Mouse (Mus musculus): ENCODE data around the gene Ifitm7. TPM values are rescaled to one million over a fixed set of nuclear protein-coding genes. Genes with fewer than 3 reads are reported as not detected.
"Not testable (repeated sequence)": the region's sequence is repeated elsewhere in the genome, so short reads cannot be mapped to it uniquely, and the experiment has no call there.

The Ifitm7 gene
- total RNA-seq, 2 experiments from 2014 or later, result 1.8 to 2.4 TPM

DNA sequence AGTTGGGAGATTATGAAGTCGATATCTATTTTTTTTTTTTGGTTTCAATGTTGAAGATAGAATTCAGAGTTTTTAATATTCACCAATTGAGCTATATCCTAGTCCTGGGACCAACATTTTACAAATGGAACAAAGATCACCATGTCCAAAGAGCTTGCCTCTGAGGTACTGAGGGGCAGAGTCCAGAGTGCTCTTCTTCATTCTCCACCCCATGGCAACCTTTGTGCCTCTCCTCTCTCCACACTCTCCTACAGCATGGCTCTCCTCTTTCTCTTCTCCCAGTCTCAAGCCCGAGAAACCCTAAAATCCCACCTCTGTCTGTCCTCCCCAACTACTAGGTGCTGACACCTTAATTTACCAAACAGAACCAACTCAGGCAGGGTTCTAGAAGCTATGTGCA is 18.0 kb upstream of the Ifitm7 start:
- DNase-seq (ENCODE audit: low spot score in 2 of 2), result no peak
- Histone ChIP-seq H3K4me3 (no peak overlapping the region), H3K27ac (no peak overlapping the region)
- TF ChIP-seq CTCF (conservative IDR thresholded peaks at IDR 0.05), result no peak

DNA sequence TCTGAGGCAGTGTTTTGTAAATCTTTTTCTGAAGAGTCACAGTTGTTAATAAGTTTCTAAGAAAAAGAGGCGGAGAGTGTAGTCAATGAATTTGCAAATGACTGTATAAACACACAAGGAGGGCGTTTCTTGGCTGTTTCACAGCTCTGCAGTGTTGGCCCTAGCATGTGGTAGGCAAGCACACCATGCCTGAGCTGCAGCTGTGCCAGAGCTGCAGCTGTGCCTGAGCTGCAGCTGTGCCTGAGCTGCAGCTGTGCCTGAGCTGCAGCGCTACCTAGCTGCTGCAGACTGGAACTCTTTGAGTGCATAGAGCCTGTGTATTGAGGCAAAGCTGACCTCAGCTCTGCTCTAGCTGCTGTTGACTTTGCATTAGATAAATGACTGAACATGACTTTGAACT is 17.5 kb upstream of the Ifitm7 start:
- no peak overlapping the region for H3K27ac ChIP-seq
- TF ChIP-seq CTCF (conservative IDR thresholded peaks at IDR 0.05), result peak; percentile 62
- no peak overlapping the region for H3K4me3 ChIP-seq
- no peak for DNase-seq (ENCODE audit: low spot score in 2 of 2)

DNA sequence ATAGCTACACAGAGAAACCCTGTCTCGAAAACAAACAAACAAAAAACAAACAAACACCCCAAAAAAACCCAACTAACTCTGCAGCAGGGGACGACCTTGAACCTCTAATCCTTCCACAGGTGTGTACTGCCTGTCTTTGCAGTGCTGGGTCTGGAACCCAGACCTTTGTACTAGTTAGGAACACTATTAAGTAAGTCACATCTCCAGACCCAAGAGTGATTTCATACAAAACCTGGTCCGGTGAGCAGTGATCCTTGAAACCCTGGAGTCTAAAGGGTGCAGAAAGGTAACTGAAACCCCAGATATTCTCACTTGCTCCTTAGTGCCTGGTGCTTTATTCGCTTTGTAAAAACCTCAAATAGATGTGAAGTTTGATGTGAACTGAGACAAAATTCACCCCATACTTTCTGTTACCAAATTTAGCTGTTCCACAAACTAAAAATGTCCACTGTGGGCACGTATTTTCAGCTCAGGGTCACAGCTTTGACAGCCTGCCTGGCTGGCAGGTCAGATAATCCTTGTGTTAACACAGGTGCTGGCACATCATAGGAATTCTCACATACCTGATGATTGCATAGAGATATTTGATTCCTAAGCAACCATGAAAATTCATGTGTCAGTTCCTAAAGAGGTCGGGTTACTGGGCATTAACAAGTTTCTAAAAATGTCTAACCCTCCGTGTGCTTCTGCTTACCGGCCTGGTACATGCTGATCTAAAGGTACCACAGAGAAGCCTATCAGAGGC is 16.9 kb upstream of the Ifitm7 start:
- Histone ChIP-seq H3K4me3 (no peak overlapping the region), H3K27ac (no peak overlapping the region)
- no peak for DNase-seq (ENCODE audit: low spot score in 2 of 2)
- TF ChIP-seq CTCF (conservative IDR thresholded peaks at IDR 0.05), result no peak

DNA sequence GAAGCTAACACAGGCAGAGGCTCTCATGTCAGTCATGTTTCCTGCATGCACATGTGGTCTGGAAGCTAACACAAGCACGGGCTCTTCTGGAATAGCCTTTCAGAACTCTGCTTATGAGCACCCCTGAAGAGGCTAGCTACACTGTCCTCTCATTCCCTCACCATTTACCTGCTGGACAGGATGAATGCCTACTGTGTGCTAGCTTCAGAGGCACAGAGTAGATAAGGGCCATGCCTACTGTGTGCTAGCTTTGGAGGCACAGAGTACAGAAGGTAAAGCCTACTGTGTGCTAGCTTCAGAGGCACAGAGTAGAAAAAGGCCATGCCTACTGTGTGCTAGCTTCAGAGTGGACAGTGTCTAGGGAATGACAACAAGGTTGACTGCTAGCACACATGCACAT is 7.8 kb upstream of the Ifitm7 start:
- Histone ChIP-seq H3K4me3 (no peak overlapping the region), H3K27ac (no peak overlapping the region)
- no peak for TF ChIP-seq CTCF (conservative IDR thresholded peaks at IDR 0.05)
- no peak for DNase-seq (ENCODE audit: low spot score in 2 of 2)

DNA sequence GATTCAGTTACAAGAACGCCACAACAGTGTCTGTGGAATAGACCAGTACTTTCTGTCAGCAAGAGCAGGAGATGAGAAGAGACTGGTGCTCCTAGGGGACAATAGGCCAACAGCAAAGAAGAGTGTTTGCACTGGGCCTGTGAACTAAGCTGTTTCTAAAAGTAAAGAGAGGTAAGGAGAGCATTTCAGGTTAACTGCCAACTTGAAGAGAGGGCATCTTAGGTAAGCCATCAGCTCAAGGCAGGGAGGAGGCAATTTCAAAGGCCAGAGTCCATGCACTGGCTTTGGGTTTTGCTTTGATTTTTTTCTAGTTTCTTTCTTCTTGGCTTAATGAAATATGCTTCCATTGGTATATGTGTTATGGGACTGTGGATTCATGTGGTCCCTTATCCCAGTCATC is 7.4 kb upstream of the Ifitm7 start:
- no peak for TF ChIP-seq CTCF (conservative IDR thresholded peaks at IDR 0.05)
- no peak overlapping the region for H3K4me3 ChIP-seq
- H3K27ac ChIP-seq, result no peak overlapping the region
- DNase-seq (ENCODE audit: low spot score in 2 of 2), result no peak

DNA sequence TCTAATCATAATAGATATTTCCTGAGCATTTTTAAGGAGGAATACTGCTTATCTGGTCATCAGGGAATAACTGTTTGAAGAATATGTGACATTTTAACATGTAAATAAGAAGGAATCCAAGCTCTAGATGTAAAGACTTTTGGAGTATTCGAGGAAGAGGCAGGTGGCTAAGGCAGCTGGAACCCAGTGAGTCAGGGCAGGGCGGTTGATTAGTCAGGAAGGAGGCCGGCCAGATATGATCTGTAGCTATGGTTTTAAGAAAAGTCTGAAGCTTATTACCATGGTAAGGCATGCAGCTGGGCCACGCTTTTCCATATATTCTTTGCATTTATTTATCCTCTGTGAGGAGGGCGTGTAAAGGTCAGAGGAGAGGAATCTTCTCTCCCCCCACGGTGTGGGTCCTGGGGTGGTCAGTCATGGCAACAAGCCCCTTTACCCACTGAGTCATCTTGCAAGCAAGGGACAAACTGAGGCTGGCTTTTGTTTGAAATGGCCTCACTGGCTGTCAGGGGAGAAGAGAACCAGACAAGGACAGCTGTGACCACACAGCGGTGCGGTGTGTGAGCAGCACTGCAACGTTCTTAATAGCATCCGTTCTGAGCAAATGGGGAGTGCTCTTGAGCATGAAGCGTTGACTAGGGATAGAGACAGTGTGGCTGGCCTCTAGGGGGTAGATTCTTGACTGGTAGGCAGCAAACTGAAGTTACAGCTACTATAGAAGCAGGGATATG is 6.0 kb upstream of the Ifitm7 start:
- DNase-seq (ENCODE audit: low spot score in 2 of 2), result peak in 1 of 2 experiments; percentile 15
- no peak for TF ChIP-seq CTCF (conservative IDR thresholded peaks at IDR 0.05)
- H3K27ac ChIP-seq, result no peak overlapping the region
- H3K4me3 ChIP-seq, result no peak overlapping the region

DNA sequence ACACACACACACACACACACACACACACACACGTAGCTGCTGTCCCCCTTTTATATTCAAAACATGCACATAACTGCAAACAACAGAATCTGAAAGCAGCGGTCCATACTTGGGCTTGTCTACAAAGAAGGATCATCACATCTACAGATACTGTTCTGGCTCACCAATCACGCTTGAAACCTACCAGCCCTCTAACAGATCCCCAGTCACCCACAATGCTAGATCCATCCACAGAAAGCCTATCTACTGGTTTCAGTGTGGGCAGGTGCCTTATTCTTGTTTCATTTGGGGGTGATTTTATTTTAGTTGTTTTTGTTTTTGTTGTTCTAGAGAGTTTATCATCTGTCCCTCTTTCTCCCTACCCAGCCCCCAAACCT is 503 bp downstream of the Ifitm7 start:
- Histone ChIP-seq H3K27ac (peak overlapping the region; percentile 98), H3K4me3 (peak overlapping the region; percentile 80)
- DNase-seq (ENCODE audit: low spot score in 2 of 2), result no peak
- TF ChIP-seq CTCF (conservative IDR thresholded peaks at IDR 0.05), result no peak

DNA sequence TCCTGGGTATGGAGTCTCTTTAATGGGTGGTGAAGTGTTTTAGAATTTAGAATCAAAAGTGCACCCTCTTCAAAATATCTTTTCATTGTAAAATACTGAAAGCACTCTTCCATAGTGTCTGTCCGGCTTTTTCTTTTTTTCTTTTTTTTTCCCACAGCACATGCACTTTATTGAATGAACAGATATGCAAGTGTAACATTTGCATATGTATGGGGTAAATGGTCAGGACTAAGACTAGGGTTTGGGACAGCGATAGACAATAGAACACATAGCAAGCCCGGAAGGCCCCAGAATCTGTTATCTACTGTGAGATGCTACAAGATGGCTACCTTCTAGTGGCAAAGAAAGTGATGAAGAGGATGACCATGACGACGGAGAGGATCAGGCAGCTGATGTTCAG is 3.5 kb downstream of the Ifitm7 start:
- H3K4me3 ChIP-seq, result no peak overlapping the region
- no peak for DNase-seq (ENCODE audit: low spot score in 2 of 2)
- TF ChIP-seq CTCF (conservative IDR thresholded peaks at IDR 0.05), result no peak
- H3K27ac ChIP-seq, result no peak overlapping the region

DNA sequence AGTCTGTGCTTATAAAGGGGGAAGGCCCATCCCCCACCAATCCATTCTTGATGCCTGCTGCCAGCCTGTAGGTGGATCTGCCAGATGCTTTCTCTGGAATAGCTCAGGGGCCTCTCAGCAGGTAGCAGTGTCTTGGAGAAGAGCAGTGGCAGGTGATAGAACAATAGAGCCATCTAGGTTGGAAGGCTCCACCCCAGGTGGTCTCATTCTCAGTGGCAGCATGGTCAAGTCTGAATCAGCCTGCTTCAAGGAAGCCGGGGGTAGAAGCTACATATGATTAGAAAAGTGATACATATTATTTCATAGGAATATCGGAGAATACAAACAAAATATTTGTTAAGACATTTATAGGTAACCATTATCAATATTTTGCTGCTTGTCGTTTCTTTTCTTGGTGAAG is 5.0 kb downstream of the Ifitm7 start:
- H3K4me3 ChIP-seq; DNase-seq (ENCODE audit: low spot score in 2 of 2); H3K27ac ChIP-seq: not testable (repeated sequence)

DNA sequence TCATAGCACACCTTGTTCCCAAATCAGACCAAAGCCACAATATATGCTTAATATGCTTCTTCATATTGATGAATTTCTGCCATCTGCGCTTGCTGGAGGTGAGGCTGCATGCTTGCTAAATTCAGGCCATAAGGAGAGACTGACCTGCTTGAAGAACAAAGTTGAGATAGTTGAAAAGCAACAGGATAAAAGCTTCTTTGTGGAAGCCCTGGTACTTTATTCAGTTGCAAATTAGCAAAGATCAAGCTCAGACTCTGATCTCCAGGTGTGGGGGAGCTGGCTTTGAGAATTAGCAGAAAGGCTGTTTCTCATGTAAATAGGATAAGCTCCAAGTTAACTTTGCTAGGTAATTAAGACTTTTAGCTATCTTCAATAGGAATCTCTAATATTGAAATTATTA is 9.7 kb downstream of the Ifitm7 start:
- H3K27ac ChIP-seq; DNase-seq (ENCODE audit: low spot score in 2 of 2); H3K4me3 ChIP-seq: not testable (repeated sequence)

DNA sequence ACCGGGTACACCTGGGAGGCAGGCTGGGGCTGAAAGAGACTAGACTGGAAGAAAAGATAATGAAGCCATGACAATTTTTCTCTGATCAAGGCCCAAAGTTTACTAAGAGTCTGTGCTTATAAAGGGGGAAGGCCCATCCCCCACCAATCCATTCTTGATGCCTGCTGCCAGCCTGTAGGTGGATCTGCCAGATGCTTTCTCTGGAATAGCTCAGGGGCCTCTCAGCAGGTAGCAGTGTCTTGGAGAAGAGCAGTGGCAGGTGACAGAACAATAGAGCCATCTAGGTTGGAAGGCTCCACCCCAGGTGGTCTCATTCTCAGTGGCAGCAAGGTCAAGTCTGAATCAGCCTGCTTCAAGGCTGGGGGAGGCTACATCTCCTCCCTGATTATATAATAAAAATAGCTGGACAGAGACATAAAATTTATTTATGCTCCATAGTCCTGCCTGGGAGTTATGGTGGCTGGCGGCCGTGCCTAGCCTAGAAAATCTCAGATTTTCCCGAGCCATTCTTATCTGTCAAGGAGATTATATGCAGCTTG is 10.3 kb downstream of the Ifitm7 start:
- not testable (repeated sequence) for H3K4me3 ChIP-seq; DNase-seq (ENCODE audit: low spot score in 2 of 2); H3K27ac ChIP-seq

DNA sequence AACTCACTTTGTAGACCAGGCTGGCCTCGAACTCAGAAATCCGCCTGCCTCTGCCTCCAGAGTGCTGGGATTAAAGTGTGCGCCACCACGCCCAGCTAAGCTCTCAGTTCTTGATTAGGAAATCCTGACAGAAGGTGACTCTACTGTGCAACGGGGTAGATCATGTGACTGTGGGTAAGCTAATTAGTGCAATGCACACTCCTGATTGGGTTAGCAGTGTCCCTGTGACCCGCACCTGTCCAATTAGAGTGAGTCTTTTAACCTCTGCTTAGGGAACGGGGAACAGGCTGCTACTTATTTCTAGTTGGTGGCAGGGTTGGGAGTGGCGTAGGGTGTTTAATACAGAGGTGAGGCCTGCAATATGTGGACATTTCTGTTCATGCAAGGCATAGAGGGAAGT is 14.6 kb downstream of the Ifitm7 start:
- H3K27ac ChIP-seq, result no peak overlapping the region
- TF ChIP-seq CTCF (conservative IDR thresholded peaks at IDR 0.05), result no peak
- H3K4me3 ChIP-seq, result no peak overlapping the region
- no peak for DNase-seq (ENCODE audit: low spot score in 2 of 2)

DNA sequence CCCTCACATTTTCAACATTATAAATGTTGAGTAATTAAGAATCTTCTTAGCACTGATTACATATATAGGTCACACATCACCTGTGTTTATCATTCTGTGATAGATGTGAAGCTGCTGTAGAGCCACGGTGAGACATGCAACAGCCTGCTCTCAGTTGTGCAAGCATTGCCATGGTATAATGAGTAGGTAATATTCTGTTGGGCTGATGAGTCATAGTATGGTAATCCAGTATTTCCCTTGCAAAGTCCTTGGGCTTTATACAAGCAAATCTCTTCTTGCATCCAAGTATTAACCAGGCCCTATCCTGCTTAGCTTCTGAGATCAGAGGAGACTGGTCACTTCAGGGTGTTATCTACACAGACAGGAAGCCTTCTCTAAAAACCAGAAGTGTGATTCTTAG is 17.6 kb downstream of the Ifitm7 start:
- no peak for DNase-seq (ENCODE audit: low spot score in 2 of 2)
- no peak for TF ChIP-seq CTCF (conservative IDR thresholded peaks at IDR 0.05)
- Histone ChIP-seq H3K27ac (no peak overlapping the region), H3K4me3 (no peak overlapping the region)

DNA sequence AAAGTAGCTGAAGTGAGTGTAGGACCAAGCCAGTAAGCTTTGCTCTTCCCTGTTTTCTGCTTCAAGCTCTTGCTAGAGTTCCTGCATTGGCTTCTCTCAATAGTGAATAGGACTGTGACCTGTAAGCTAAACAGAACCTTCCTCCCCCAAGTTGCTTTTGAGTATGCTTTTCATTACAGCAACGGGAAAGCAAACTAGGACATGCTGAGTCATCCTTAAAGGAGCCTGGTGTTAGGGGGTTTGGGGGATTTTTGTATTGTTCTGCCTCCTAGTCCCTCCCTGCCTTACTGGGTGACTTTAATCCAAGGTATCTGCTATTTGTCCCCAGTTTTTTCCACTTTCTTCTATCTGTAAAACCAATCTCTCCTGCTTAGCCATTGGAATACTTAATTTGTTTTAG is 24.6 kb downstream of the Ifitm7 start:
- TF ChIP-seq CTCF (conservative IDR thresholded peaks at IDR 0.05), result no peak
- H3K27ac ChIP-seq, result no peak overlapping the region
- no peak overlapping the region for H3K4me3 ChIP-seq
- no peak for DNase-seq (ENCODE audit: low spot score in 2 of 2)

All from layer of hippocampus, adult 2 months (tissue).